Mouse (Mus musculus): Measurements from ENCODE around the gene Ache. TPM values are rescaled to one million over a fixed set of nuclear protein-coding genes. Genes with fewer than 3 reads are reported as not detected.

Ache gene
- total RNA-seq (2014; rRNA removed): 168 and 174 TPM in 2 replicates
- 132 and 148 TPM in 2 replicates for polyA plus RNA-seq (2015; fragmentation: Nextera tagmentation; extraction: Ambion mirVana)

DNA sequence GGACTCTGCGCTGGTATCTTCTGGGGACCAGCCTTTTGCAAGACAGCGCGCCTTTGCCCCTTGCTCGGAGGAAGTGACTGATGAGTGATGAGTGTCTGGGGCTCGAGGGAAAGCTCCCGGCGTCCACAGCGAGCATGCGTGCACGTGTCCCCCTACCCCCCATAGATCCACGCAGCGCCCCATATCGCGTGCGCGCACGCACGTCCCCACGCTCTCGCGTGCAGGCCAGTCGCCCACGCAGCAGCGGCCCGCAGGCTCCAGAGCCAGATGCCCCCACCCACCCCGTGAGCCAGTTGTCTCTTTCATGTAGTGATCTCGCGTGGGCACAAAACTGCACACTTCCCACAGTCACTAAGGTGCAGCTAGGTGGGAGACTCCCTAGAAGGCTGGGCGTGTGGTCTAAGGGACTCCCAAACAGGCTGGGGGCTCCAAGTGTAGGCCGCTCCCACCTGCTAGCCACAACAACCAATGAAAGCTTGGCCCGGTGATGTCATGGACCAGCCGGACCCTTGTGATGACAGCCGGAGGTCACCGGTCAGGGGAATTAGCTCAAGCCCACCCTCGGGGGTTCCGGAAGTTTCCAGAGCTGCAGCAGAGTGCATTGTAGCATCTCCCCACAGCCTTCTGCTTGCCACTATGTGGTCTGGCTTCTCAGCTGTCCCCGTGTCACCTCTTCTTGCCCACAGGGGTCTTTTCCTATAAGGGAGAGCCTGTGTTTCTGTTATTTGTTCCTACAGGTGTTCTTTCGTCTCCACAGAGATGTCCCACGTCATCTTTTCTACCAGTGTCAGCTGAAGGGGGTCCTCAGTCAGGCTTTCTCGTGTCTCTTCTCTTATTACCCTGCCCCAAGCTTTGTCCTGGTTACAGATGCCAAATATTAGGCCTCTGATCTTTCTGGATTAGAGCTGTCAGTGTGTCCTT, at the start of gene Ache:
Gene Ache (plus strand): TSS at position 488 of the 921 bp plus-strand sequence.
- H3K4me1 ChIP-seq (ENCODE audit: insufficient read depth, low read length): peaks cover 3% of the 10 kb centered on the region; the same call in 1 of the 2 replicates
- peak; percentile 78 for ATAC-seq (ENCODE audit: low FRiP score)
- peak; percentile 85 for DNase-seq (ENCODE audit: low spot score)
- no peaks in the 10 kb centered on the region for H3K36me3 ChIP-seq (ENCODE audit: insufficient read depth, low read length)
- TF ChIP-seq CTCF (IDR thresholded peaks at IDR 0.05): peak; percentile 11
- under 1% methylated on average over 40 of the region's 40 CpGs for WGBS
- H3K9me3 ChIP-seq (ENCODE audit: low read length): no peaks in the 10 kb centered on the region
- H3K4me3 ChIP-seq (ENCODE audit: low read depth, low read length): peak within 1 kb of the TSS; percentile 65
- peak within 1 kb of the TSS; percentile 92 for H3K4me2 ChIP-seq (ENCODE audit: low read depth, low read length, poor library complexity, severe bottlenecking)
- H3K9ac ChIP-seq (replicated peaks; ENCODE audit: low read length, poor library complexity, severe bottlenecking): peak within 1 kb of the TSS; percentile 83
- H3K27ac ChIP-seq (ENCODE audit: low read depth, low read length): peak within 1 kb of the TSS; percentile 82
- H3K27me3 ChIP-seq (ENCODE audit: insufficient read depth, low read length): peaks cover 3% of the 10 kb centered on the region; the same call in 1 of the 2 replicates

DNA sequence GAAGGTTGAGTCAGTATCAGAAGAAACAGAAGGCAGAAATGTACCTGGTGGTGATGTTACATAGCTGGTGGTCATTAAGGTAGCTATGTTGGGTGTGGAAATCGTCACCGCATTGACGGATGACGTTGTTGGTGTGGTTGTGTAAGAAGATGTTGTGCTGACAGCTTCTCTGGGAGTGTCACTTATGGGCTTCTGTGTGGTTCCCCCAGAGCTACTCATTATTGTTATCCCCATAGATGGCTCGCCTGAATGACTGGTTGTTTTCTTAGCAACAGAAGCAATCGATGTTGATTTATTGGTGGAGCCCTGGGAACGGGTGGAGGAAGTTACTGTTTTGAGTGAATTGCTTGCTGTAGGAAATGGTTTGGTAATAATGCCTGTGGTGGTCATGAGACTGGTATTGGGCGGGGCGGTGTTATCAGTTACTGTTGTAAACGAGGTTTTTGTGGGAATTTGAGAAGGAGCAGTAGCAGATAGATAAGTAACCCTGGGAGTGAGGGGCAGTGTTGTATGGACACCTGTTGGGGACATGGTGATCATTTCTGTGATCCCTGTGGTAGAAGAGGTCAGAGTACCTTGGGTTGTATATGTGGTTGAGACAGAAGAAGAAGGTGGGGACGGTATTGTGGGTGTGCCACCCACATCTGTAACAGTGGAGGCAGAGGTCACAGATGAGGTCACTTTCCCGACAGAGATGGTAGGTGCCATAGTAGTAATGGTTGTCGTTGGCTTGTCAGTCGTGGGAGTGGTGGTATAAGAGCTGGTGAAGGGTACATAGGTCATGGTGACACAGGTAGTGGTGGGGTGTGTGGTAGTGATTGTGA, 23.2 kb upstream of the Ache start:
- WGBS: 90% methylated on average over 14 of the region's 14 CpGs

DNA sequence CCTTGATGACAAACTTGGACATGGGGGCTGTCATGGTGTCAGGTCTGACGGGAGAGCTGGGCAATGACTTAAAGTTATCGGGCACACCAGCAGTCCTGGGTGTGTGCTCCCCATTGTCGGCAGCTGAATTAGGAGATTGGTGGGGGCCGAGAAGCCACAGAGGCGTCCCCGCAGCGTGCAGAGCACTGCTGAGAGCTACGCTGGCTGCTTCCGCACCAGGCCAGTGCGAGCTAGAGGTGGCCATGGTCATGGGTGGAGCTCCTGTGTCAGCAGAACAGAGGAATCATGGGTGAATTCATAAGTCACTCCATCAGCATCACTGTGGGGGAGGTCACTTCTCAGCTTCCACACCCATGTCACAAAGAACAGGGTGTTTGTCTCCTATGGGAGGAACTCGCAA, 22.5 kb upstream of the Ache start:
- no peaks in the 10 kb centered on the region for H3K27me3 ChIP-seq (ENCODE audit: insufficient read depth, low read length)
- no peak overlapping the region for H3K4me3 ChIP-seq (ENCODE audit: low read depth, low read length)
- no peak overlapping the region for H3K9ac ChIP-seq (replicated peaks; ENCODE audit: low read length, poor library complexity, severe bottlenecking)
- no peak overlapping the region for H3K4me2 ChIP-seq (ENCODE audit: low read depth, low read length, poor library complexity, severe bottlenecking)
- ATAC-seq (ENCODE audit: low FRiP score): no peak
- WGBS: 90% methylated on average over 11 of the region's 11 CpGs
- no peak for DNase-seq (ENCODE audit: low spot score)
- no peak overlapping the region for H3K27ac ChIP-seq (ENCODE audit: low read depth, low read length)
- TF ChIP-seq CTCF (IDR thresholded peaks at IDR 0.05): no peak
- no peaks in the 10 kb centered on the region for H3K36me3 ChIP-seq (ENCODE audit: insufficient read depth, low read length)
- no peaks in the 10 kb centered on the region for H3K9me3 ChIP-seq (ENCODE audit: low read length)
- no peaks in the 10 kb centered on the region for H3K4me1 ChIP-seq (ENCODE audit: insufficient read depth, low read length)

More for the DNA sequence above, 23.2 kb upstream of the Ache start:
- Histone ChIP-seq H3K4me1 (ENCODE audit: insufficient read depth, low read length) (no peaks in the 10 kb centered on the region), H3K4me2 (ENCODE audit: low read depth, low read length, poor library complexity, severe bottlenecking) (no peak overlapping the region), H3K9me3 (ENCODE audit: low read length) (no peaks in the 10 kb centered on the region), H3K27me3 (ENCODE audit: insufficient read depth, low read length) (no peaks in the 10 kb centered on the region), H3K36me3 (ENCODE audit: insufficient read depth, low read length) (no peaks in the 10 kb centered on the region), H3K4me3 (ENCODE audit: low read depth, low read length) (no peak overlapping the region), H3K9ac (replicated peaks; ENCODE audit: low read length, poor library complexity, severe bottlenecking) (no peak overlapping the region), H3K27ac (ENCODE audit: low read depth, low read length) (no peak overlapping the region)
- no peak for TF ChIP-seq CTCF (IDR thresholded peaks at IDR 0.05)
- no peak for ATAC-seq (ENCODE audit: low FRiP score)
- no peak for DNase-seq (ENCODE audit: low spot score)

DNA sequence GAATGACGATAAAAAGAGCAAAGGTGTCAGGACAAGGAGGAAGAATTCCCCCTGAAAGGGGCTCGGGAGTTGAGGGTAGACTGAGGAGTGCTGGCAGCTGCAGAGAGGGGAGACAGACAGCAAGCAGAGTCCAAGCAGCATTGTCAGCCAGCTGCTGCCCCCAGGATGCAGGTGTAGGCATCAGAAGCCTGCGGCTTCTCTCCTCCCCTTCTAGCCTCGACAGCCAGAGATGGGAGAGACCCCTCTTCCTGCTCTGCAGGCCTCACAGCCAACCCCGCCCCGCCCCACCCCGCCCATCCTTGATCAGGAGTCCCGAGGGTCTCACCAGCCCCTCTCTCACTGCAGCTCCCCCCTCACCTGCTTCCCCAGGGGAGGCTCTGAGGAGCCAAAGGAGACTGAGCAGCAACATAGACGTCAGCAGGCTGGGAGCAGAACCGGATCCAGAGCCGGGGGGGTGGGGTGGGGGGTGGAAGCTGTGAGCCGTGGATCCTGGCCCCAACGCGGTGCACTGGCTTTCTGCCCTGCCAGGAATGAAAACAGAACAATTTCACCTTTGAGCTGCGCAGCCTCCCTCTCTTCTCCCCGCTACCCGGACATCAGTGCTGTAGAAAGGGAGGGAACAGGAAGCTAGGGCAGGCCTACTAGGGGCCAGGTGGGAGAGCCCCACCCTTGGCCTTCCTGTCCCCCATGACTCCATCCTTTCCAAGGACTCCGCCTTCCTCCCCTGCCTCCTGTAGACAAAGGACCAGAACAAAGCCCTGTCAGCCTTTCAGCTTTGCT, 19.0 kb upstream of the Ache start:
- H3K4me2 ChIP-seq (ENCODE audit: low read depth, low read length, poor library complexity, severe bottlenecking): no peak overlapping the region
- no peaks in the 10 kb centered on the region for H3K4me1 ChIP-seq (ENCODE audit: insufficient read depth, low read length)
- DNase-seq (ENCODE audit: low spot score) (no peak), ATAC-seq (ENCODE audit: low FRiP score) (no peak)
- H3K27ac ChIP-seq (ENCODE audit: low read depth, low read length): no peak overlapping the region
- H3K36me3 ChIP-seq (ENCODE audit: insufficient read depth, low read length): no peaks in the 10 kb centered on the region
- H3K27me3 ChIP-seq (ENCODE audit: insufficient read depth, low read length): no peaks in the 10 kb centered on the region
- no peak overlapping the region for H3K9ac ChIP-seq (replicated peaks; ENCODE audit: low read length, poor library complexity, severe bottlenecking)
- no peak for TF ChIP-seq CTCF (IDR thresholded peaks at IDR 0.05)
- H3K9me3 ChIP-seq (ENCODE audit: low read length): no peaks in the 10 kb centered on the region
- 28% methylated on average over 16 of the region's 18 CpGs for WGBS
- H3K4me3 ChIP-seq (ENCODE audit: low read depth, low read length): no peak overlapping the region

All from midbrain, postnatal 0 days (tissue).